Mouse (Mus musculus) kidney, postnatal 10 days (tissue): ENCODE data around the gene H3f3a.

Experiments used
- DNase-seq: peaks from one replicate; pipeline ENCODE4 v3.0.0; 2021; ENCODE audit warnings: mixed read lengths

H3f3a gene

DNA sequence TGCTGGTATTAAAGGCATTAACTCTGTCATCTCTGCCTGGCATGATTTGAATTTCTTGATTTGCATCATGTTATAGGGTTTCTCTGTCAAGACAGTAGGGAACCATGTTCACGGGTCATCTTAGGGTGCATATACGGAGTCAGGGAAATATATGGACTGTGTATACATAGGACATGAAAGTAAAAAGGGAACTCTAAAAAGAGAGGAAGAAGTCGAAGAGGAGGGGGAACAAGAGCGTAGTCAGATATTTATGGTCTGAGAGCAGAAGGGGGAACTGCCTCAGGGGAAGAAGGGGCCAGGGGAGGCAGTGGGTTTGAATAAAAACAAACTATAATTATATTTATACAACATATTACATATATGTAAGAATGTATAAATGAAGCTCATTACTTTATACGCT, 8.5 kb upstream of the H3f3a start:
- DNase-seq: no peak

DNA sequence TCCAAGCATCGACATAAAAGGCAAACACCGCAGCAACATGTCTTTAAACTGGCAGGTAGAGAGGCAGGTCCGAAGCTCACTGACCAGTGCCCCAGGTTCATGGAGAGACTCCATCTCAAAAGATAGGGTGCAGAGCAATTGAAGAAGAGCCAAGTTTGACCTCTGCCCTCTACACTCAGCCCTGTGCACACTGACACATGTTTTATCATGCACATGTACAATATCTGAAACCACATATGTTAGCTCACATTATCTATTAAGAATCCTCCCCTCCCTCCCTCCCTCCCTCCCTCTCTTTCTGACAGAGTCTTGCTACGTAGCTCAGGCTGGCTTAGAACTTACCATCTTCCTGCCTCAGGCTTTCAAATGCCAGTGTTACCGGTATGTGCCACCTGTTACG, 7.4 kb upstream of the H3f3a start:
- DNase-seq: no peak

DNA sequence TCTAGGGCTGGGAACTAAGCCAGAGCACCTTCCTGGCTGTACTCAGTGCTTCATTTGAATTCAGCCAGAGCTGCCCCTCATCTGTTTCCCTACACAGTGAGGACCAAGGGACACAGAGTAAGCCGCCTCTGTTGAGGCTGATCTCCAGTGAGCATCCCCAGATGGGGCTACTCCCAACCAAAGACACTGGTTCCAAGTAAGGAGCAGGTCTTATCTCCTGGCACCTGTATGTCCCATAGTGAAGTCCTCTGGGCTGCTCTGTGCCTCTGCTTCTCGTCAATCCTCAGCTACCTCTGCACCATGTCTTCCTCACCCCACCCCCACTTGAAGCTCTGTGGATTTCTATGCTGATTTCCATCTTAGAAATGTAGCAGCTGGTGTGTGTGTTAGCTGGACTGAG, 4.3 kb upstream of the H3f3a start:
- no peak for DNase-seq

DNA sequence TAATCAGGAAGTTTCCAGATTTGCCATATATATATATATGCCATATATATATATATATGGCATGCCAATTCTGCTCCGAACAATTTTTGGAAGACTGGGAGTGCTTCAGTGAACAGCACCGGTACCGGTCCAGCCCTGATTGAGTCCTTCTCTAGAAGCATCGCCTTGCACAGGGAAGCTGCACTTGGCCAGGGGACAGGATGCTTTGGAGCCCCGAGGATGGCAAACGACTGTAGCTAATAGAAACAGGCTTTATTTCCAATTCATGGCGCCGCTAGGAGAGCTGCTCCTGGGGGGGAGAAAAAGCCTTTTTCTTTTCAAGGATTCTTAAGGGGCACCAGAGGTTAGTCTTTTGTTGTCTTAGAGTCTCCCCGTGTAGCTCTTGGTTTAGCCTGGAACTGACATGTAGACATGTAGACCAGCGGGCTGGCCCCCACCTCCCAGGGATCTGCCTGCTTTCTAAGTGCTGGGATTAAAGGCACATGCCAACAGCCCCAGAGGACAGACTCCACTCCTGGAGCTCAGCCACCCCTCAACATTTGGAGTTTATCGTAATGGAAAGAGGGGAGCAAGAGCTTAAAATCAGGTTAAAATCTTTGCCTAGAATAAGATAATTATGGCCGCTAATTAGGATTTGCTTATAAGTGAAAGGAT, 1.8 kb upstream of the H3f3a start:
- DNase-seq: no peak

DNA sequence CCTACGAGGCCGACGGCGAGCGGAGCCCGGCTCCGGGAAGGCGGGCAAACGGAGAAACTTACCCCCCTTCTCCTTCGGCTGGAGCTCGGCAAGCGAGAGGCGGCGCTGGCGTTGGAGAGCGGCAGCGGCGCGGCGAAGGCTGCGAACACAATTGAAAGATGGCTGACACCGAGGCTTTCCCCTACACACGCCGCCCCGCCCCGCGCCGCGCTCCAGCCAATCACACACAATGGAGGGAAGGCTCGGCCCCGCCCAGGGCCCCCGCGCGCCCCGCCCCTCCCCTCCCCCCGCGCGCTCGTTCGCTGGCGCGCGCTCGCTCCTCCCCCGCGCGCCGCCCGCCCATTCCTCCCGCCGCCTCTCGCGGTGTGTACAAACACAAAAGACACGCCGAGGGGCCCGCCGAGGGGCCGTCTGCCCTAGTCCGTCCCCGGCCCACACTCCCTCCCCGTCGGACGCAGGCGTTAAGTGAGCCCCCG, 296 bp downstream of the H3f3a start:
- DNase-seq: peak; percentile 97

DNA sequence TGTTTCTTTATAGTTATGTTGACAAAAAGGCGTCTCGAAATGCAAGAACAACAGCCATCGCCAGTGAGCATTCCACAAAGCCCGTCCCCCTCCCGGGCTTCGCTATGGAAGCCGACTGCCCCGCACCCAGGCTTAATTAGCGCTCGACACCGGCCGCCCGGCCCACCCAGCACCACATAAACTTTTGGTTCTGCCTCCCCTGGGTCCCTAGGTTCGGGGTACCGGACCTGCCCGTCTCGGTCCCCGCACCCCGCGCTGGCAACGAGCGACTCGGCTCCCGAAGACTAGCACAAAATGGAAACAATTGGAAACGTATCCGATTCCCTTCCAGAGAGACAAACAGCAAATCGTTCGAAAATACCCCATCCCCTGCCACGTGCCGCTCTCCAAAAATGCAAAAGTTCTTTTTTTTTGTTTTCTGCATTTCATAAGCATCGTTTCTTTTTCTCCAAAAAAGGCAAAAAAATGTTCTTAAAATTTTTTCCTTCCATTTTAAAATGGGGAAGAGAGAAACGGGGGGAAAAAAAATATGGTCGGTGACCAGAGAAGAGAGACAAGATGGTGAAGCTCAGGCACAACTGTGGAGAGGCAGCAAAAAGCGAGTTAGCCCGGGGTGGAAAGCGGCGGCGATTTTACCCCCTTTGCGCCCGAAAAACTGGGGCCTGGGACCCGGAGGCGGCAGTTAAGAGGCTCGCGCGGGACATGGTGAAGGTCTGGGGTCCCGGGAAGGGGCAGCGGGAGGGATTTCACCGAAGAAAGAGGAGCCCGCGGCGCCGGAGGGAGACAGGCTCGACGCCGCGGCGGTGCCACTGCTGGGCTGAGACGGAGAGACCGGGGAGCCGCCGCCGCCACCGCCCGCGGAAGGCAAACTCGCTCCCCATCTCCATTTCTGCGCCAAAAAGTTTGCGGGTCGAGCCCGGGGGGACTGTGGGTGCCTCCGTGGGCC, 1.0 kb downstream of the H3f3a start:
- peak; percentile 79 for DNase-seq

DNA sequence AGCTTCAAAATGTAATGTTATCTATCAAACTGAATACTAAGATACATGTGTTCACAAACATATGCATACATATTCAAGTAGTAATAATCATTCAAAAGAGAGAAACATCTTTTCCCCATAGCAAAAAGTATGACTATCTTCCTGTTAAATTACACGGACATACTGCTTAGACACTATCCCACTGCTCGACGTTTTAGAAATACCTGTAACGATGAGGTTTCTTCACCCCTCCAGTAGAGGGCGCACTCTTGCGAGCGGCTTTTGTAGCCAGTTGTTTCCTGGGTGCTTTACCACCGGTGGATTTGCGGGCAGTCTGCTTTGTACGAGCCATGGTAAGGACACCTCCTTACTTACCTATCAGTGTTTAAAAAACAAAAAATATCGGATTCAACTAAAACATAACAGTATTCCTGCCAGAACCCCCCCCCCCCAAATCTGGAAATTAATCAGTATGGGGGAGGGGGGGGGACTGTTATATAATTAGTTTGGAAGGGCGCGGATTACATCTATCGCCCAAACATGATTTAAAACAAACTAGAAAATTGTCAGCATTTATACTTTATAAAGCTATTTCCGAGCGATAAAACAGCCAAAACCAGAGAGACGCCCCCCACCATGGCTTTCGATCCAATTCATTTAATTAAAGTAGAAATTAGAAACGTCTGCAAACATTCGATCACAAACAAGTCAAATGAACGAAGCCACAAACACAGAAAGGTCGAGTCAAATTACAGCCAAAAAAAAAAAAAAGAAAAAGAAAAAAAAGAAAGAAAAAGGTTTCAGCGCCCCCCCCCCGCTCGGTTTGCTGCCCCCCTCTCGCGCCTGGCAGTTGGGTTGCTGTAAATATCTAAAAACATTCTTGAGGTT, 1.9 kb downstream of the H3f3a start:
- no peak for DNase-seq

DNA sequence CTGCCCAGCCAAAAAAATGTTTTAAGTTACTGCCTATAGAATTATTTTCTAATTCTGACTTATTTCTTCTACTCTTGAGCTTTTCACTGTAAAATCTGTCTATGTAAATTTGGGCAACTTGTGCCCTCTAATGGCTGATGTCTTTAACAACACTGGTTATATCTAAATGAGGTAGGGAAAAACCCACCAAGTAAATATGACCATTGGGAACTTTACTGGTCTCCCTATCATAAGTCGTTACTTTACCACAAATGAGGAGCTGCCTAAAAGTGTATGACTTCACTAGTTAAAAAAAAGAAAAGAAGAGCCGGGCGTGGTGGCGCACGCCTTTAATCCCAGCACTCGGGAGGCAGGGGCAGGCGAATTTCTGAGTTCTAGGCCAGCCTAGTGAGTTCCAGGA, 2.8 kb downstream of the H3f3a start:
- no peak for DNase-seq

DNA sequence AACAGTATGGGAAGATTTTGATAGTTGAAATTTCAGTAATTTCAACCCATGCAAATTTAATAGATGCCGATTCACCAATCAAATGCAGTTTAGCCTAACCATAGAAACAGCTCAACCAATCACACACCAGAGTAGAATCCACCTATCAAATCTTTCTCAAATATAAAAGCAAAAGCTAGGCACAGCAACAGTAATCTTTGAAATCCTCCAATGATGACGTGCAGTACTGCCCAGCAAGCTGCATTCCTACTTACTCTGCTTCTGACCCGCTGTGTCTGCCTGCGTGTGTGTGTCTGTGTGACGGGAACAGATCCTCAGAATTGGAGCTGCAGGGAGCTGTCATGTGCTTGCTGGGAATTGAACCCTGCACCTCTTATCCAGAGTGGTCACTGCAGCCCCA, 4.9 kb downstream of the H3f3a start:
- no peak for DNase-seq

DNA sequence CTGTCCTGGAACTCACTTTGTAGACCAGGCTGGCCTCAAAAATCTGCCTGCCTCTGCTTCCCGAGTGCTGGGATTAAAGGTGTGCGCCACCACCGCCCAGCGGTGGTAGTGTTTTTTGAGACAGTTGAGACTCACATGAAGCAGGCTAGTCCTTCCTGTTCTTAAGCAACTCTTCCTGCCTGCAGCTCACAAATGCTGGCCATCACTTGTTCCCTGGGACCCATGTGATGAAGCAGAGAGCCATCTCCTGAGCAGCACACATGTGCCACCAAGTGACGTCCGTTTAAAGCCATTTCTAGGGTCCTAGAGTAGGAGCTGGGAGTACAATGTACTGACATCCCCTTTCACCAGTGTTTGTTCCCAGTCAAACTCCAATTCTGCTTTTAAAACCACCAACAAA, 9.9 kb downstream of the H3f3a start:
- no peak for DNase-seq

DNA sequence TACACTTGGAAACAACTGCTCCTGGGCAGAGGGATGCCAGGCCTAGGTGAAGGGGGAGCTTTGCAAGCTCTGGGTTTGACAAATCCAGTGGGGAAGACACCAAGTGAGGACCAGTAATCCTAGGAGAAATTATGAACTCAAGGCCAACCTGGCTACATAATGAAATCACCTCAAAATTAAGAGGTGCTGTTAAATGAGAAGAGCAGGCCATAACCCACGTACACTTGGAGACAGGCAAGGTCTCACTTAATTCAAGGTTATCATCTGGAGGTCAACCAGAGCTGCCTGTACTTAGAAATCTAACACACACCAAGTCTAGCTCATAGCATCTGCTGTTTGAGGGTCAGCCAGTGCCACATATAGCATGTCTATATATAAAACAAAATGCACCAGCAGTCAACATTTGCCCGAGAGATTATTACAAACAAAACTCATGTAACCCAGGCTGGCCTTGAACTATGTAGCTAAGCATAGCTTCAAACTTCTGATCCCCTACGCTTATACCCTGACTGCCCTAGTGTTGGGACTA, 12.2 kb downstream of the H3f3a start:
- DNase-seq: no peak

DNA sequence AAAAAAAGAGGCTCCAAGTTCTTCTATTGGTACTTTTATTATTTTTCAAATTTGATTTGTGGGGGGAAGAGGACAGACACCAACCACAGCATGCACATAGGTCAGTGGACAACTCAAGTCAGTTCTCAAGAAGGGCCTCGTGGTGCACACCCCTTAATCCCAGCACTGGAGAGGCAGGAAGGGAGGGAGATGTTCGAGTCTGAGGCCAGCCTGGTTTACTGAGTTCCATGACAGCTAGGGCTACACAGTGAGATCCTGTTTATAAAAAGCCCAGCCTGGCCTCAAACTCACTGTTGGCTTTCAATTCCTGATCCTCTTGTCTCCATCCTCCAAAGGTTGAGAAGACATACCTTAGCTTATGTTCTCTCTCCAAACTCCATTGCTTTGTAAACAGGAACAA, 12.9 kb downstream of the H3f3a start:
- DNase-seq: no peak

DNA sequence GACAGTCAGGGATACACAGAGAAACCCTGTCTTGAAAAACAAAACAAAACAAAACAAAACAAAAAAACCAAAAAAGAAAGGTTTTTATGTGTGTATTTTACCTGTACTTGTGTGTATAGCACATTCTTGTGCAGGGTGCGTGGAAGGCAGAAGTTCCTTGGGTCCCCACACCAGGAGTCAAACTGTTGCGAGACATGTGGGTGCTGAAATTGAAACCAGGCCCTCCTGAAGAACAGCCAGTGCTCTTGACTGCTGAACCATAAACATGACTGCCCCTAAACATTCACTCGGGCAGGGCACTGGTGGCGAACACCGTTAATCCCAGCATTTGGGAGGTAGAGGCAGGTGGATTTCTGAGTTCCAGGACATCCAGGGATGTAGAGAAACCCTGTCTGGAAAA, 13.7 kb downstream of the H3f3a start:
- DNase-seq: no peak

DNA sequence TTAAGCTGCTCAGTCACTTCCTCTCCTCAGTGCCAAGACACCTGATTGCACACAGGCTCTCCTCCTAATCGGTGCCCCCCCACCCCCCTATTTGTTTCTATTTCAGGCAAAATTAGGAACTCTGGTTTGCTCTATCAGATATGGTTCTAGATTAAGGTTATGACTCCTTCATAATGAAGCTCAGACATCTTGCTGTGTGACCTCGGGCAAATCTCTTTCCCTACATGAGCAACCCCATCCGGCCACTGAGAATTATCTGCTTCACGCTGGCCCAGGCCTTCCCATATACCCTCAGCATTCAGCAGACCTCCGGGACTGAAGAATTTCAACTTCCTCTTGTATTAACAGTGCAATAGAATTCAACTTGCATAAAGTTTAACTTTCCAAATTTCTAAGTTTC, 14.5 kb downstream of the H3f3a start:
- no peak for DNase-seq

DNA sequence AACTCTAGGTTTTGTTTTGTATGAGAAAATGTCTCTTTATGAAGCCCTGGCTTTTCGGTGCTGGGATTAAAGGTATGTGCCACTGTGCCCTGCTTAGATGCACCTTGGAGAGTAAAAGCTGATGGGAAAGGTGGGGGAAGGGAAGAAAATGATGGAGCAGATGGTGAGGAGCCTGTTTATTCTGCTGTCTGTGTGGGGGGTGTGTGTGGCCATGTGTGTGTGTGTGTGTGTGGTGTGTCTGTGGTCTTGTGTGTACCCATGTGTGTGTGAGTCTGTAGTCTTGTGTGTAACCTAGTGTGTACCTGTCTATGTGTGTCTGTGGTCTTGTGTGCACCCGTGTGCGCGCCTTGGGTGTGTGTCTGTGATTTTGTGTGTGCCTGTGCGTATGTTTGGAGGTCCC, 15.1 kb downstream of the H3f3a start:
- DNase-seq: no peak

DNA sequence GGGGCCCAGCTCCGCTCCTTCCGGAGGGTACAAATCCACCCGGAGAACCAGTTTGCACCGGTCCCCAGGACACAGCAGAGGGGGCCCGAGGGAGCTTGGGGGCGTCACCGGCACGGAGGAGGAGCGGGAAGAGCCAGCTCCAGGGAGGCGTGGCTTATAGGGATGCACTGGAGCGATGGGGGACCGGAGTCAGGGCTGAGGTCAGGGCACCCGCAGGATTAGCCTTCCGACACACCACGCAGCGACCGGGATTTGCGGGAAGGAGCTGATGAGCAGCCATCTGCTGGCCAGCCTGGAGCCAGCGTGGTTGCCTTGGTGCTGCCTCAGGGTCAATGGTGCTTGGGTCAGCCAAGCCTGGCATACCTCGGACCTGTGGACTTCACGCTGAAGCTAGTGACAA, 19.6 kb downstream of the H3f3a start:
- peak; percentile 63 for DNase-seq

DNA sequence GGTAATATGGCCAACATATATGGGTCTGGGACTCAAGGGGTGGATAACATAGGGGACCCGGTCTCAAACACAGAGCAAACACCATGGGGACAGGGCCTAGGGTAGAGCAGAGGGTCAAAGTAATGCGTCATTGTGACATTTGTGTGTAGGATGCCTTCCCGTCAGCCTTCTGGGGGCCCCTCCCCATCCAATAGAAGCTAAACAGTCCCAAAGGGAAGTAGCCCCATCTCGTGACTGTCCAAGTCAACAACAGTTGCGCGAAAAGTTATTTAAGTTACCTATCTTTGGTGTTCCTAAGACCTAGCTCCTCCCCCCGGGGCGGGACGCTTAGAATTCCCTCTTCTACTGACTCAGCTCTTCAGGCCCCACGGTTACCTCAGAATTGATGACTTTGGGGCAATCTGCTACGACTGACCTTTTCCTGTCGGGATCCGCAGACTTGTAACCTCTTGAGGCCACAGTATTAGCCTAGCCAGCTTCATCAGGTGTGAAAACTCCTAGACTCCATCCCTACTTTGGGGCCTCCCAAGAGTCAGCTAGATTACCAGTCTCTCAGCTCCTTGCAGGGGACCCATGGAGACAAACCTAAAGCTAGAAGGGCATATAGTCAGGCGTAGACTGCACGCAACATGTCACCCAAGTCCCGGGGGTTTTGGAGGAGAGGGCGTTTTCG, 20.2 kb downstream of the H3f3a start:
- peak; percentile 67 for DNase-seq

DNA sequence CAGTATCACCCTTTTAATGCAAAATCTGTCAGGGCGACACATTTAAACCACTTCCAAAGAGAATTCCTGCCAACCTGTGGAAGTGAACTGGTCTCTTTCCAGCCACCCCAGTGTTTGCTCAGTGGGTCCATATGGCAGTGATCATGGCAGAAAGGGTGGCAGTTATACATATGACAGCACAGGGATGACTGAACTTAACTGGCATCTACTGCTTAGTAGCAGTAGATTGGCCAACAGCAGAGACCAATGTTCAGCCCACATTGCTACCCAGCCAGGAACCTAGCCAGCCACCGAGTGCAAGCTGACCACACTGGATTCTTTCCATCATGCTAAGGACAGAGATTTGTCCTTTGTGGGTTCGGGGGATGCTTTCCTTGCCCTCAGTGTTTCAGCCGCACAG, 20.9 kb downstream of the H3f3a start:
- DNase-seq: no peak

DNA sequence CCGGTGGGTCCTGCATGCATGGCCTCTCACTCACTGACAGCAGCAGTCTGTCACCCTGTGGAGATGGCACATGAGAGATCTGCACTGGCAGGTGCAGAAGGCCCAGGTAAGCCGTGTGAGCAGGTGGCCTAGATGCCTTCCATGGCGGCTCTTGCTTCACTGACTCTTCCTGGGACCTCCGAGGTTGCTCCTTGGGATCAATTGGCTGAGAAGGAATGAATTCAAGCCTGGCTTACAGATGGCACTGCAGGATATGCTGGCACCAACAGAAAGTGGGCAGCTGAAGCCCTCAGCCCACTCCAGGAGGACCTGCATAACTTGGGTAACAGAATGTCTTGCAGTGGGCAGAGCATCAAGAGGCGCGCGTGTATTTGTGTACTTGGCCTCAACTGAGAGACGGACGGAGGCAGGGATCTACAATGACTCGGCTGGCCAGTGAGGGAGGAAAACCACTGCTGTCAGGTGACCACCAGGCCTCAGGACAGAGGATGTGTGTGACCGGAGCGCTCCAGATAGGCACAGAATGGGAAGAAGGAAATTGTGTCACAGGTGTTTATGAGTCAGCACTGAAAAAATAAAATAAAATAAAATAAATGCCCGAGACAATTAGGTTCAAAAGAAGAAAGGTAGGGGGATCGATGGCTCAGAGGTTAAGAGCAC, 21.8 kb downstream of the H3f3a start:
- no peak for DNase-seq

DNA sequence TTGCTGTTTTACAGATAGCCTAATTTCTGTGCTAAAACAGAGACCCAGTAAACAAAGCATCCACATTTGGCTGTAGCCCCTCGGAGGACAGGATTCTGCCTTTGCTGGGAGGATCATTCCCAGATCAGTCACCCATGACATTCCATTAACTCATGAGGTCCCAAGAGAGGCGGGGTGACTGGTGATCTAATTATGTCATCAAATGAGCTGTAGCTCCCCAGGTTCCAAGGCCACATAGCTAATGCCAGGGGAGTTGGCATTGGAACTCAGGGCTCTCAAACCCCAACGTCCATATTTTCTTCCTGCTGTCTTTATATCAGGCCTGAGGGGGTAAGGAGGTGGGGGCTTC, 30.2 kb downstream of the H3f3a start:
- no peak for DNase-seq

DNA sequence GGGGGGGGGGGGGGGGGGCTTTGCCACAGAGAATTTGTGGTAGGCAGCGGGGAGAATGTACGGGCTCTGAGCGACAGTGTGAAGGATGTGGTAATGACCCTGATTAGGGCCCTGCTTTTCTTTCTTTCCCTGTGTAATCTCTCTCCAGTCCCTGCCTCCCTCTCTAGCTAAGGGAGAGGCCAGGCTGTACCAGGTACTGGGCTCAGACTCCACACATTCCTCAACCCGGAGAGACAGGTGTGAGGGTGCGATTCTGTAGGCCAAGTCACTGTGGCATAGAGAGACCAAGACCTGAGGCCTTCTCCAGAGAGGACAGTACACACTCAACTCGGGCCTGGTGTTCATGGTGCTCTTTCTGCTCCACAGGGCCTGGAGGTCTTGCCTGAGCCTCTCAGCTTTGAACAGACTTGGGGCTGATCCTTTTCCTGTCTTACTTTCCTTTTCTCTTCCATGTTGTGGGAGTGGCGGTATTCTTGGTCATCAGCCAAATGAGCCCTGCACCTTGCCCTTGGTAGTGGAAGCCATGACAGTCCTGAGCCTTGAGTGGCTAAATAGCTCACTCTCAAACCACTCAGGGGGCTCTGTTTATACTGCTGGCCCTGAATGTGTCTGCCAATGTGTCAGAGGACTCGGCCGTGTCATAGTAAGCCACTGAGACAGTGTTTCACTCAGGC, 30.7 kb downstream of the H3f3a start:
- DNase-seq: peak; percentile 58
